Comparison of ENCODE assay signal across 15 mouse cellular contexts in genomic region chr13:29114998-29115495, GRCm38 (mm10).
DNase-seq lines count a peak whose midpoint lies in the region; ATAC-seq lines count a peak whose summit lies in the region.
"Had no signal": no experiment of that assay in that cellular context is flagged by ENCODE, and none has a peak within 500 bp of the region (broad histone marks: within the 10 kb centered on the region; RNA-seq: fewer than 3 reads in every experiment).

No protein-coding gene starts in this region.

- DNase-seq in cerebellum, postnatal 25 days = no peak
- peak; percentile 55 for DNase-seq in cerebellum, adult 9-10 months
- no peak for DNase-seq in cerebellum, postnatal 10 days
- DNase-seq in heart, adult 11 months = peak; percentile 13
- DNase-seq in heart, adult 9 months (ENCODE audit: low spot score in 2 of 2) = no peak
- no peak for DNase-seq in right cerebral cortex, adult 18-20 months
- DNase-seq: adrenal gland, adult 2 months; adrenal gland, postnatal 10 days; adrenal gland, postnatal 25 days; B cell, adult 2 months; embryo, embryonic 11 days had no signal

- peak; percentile 67 for ATAC-seq in cerebellum, adult (ENCODE audit: insufficient number of reproducible peaks, low FRiP score, low TSS enrichment)
- ATAC-seq: CD4-positive, CD25-positive, alpha-beta regulatory T cell, adult 4 months; forebrain, embryonic 14.5 days; forebrain, embryonic 16.5 days had no signal

Comparison
In these comparisons a context has a peak if more than half of its experiments do, and no peak if none do; other contexts are left out.
1. DNase-seq: peak in cerebellum, adult 9-10 months (single experiment) and heart, adult 11 months (single experiment); none in cerebellum, postnatal 25 days (0 of 2), cerebellum, postnatal 10 days (0 of 2), heart, adult 9 months (0 of 2) and right cerebral cortex, adult 18-20 months (single experiment).